Mouse (Mus musculus): ENCODE results near the gene Stx2. TPM values are rescaled to one million over a fixed set of nuclear protein-coding genes. Genes with fewer than 3 reads are reported as not detected.
"Not testable (repeated sequence)": the region's sequence is repeated elsewhere in the genome, so short reads cannot be mapped to it uniquely, and the experiment has no call there.

Gene Stx2
- total RNA-seq, 2 experiments from 2014 or later: 41.1 to 48.5 TPM

- no peak for DNase-seq (ENCODE audit: low spot score in 2 of 2)
Measured at GRCm38 (mm10) chr5:129015020-129015419, 6.6 kb upstream of the Stx2 start.

GRCm38 (mm10) chr5:129010937-129011336, 2.6 kb upstream of the Stx2 start:
- no peak for DNase-seq (ENCODE audit: low spot score in 2 of 2)

DNA sequence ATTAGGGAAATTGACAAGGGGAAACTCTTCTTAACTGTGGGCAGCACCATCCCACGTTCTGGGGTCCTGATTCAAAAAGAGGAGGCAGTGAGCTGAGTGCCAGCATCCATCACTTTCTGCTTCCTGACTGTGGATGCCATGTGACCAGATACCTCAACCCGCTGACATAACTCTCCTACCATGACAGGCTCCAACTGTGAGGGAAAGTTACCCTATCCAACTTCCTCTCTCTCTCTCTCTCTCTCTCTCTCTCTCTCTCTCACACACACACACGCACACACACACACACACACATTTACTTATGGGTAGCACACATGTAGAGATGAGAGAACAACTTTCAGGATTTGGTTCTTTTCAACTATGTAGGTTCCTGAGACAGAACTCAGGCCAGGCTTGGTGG, 1.2 kb upstream of the Stx2 start:
- DNase-seq (ENCODE audit: low spot score in 2 of 2): no peak

- DNase-seq (ENCODE audit: low spot score in 2 of 2): no peak
Measured at GRCm38 (mm10) chr5:129008008-129008407, 366 bp downstream of the Stx2 start.

GRCm38 (mm10) chr5:129007105-129007957, 1.0 kb downstream of the Stx2 start:
- DNase-seq (ENCODE audit: low spot score in 2 of 2): no peak

DNA sequence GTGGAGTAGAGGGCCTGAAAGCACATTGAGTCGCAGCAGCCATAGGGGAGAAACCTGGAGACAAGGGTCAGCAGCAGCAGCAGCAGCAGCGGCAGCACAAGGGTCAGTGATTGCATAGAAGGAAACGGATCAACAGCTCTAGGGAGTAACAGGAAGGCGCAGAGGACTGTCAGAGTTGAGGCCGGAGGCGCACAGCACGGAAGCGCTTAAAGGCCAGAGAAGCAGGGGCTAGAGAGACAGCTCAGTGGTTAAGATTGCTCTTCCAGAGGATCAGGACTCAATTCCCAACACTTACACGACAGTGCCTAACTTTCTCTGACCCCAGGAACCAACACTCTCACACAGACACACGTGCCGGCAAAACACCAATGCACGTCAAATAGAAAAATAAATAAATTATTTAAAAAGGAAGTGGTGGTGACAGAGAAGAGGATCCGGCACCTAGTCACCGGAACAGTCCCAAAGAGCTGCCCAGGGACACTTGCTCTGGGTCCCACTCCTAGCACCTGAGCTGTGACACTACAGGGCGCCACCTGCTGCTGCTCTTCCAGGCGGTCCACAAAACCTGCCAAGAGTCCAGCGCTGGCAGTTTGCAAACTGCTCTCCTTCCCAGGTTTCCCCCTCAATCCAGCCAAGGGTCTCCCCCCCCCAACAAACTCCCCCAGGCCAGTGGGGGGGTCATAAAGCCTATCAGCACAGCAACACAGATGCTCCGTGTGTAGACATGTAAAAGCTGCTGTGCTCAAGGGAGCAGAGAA, 2.2 kb downstream of the Stx2 start:
- no peak for DNase-seq (ENCODE audit: low spot score in 2 of 2)

DNA sequence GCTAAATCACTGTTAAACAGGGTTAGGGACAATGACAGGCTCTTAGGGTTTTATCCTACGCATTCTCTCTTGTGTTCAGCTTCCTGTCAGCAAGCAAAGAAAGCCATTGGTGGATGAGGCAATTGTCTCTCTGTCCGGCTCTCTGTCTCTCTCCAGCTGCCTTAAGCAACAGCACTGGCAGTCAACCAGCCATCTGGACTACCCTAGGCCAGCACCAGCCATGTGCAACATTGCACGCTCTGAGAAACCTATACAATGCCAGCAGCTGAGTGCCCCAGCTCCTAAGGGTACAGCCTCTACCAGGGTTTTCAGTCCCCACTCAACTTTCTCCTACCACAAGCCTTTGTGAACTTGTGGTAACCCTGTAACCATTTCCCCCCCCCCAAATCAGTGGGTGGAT, 3.0 kb downstream of the Stx2 start:
- no peak for DNase-seq (ENCODE audit: low spot score in 2 of 2)

DNA sequence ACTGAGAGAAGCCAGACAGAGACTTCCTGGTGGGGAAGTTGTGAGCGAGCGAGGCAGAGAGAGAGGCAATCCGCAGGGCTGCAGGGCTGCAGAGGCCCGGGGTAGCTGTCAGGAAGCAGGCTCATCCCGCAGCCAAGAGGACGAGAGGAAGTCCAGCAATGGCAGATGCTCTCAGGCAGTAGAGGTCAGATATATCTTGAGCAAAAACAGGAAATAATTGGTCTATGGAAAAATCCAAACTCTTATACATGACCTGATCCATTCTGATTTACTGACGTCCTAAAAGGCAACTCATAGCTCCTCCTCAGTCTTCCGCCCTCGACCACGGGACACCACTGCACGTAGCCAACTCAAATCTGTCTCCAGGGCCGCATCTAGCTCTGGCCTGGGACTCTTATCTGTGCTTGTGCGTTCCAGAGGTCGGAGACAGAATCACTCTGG, 5.8 kb downstream of the Stx2 start:
- no peak for DNase-seq (ENCODE audit: low spot score in 2 of 2)

DNA sequence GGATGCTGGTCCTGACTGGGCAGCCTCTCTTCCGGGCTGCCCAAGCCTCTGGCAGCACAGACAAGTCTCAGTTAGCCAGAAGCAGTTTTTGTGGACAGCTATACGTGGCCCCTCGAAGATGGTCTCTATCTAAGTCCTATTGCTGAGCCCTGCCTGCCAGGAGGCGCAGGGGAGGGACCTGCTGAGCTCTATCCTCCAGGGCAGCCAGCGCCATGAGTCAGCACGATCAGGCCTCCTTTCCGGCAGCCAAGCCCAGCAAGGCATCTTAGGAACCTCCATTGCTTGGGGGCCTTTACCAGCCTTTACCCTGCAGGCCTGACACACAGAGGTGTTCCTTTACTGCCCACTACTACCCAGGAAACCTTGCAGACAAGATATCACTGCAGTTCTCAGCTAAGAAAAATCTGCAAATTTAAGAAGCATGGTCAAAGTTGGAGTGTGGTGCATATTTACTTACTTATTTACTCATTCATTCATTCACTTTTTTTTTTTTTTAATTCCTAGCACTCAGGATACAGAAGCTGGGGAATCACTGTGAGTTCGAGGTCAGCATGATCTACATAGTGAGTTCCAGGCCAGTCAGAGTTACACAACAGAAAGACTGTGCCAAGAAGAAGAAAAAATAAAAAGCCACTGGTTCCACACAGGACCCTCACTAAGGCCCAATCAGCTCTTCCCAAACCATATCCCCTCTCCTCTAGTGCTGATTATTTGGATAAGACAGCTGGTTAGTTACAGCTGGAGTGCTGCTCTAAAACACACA, 7.5 kb downstream of the Stx2 start:
- DNase-seq (ENCODE audit: low spot score in 2 of 2): no peak

DNA sequence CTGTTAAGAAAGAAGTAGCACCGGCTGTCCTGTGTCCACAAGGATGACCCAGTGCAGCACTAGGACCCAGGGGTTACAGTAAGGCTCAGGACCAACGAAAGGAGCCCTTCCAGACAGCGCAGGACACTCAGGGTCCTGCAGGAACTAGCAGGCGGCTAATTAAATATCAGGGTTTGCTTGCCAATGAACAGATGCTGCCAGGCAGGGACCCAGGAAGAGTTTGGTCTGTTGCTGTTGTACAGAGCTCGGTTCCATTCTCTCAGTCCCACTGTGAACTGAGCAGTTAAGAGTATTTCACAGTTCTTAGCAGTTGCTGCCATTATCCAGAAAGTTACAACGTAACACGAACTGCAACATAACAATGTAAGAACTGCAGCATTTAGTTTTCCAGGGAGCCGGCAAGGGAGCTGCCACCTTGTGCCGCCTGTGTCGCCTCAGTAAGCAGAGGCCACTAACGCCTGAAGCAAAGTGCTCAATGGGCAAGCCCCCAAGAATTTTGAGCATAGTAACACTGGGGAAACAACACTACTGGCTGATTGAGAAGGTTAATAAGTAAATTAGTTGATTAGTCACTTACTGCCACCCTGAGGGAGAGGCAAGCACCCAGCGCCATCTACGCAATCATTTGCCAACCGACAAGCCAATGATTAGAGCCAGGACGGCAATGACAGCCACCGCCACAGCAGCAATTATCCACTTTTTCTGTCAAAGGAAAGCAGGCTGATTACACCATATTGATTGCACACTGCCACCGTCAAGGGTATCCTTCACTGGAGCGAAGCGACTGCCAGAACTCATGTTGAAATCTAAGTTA, 21.0 kb downstream of the Stx2 start:
- DNase-seq (ENCODE audit: low spot score in 2 of 2): no peak

GRCm38 (mm10) chr5:128985946-128986345, 22.4 kb downstream of the Stx2 start:
- DNase-seq (ENCODE audit: low spot score in 2 of 2): no peak

GRCm38 (mm10) chr5:128984536-128984935, 23.8 kb downstream of the Stx2 start:
- DNase-seq (ENCODE audit: low spot score in 2 of 2): no peak

DNA sequence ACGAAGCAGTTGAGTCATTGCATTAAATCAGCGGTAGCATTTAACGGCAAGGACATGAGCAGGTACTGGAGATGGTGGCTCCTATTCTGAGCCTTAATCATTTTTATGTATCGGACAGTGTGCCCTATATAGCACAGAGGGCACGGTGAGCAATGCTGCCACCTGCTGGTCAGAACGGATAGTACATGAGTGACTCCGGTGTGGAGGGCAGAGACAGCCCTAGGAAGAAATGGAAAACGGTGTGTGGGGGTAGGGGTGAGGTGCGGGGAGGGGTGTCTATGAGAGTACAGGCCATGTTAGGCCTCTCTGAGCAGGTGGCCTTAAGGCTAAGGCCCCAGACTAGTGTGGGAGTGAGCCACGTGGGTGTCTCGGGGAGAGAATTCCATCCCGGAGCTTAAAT, 26.8 kb downstream of the Stx2 start:
- peak in 1 of 2 experiments; percentile 47 for DNase-seq (ENCODE audit: low spot score in 2 of 2)

DNA sequence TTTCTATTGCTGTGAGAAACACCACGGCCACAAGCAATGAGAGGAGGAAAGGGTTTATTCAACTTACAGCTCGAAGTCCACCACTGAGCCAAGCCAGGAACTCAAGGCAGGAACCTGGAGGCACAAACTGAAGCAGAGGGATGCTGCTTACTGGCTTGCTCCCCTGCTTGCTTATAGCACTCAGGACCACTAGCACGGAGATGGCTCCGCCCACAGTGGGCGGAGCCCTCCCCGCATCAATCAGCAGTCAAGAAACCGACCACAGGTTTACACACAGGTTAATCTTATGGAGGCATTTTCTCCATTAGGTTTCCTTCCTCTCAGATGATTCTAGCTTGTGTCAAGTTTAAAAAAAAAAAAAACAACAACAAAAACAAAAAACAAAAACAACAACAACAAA, 27.5 kb downstream of the Stx2 start:
- DNase-seq (ENCODE audit: low spot score in 2 of 2): no peak

GRCm38 (mm10) chr5:128978957-128979356, 29.4 kb downstream of the Stx2 start:
- no peak for DNase-seq (ENCODE audit: low spot score in 2 of 2)

DNA sequence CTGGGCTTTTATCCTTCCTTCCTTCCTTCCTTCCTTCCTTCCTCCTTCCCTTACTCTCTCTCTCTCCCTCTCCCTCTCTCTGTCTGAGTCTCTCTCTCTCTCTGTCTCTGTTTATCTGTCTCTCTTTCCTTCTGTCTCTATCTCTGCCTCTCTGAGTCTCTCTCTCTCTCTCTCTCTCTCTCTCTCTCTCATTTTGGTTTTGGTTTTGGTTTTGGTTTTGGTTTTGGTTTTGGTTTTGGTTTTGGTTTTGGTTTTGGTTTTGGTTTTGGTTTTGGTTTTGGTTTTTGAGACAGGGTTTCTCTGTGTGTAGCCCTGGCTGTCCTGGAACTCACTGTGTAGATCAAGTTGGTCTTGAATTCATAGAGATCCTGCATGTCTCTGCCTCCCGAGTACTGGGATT, 30.9 kb downstream of the Stx2 start:
- not testable (repeated sequence) for DNase-seq (ENCODE audit: low spot score in 2 of 2)

- peak in 1 of 2 experiments; percentile 24 for DNase-seq (ENCODE audit: low spot score in 2 of 2)
Measured at GRCm38 (mm10) chr5:128976266-128976665, 32.1 kb downstream of the Stx2 start.

- peak in 1 of 2 experiments; percentile 44 for DNase-seq (ENCODE audit: low spot score in 2 of 2)
Measured at GRCm38 (mm10) chr5:128971298-128971697, 37.1 kb downstream of the Stx2 start.

DNA sequence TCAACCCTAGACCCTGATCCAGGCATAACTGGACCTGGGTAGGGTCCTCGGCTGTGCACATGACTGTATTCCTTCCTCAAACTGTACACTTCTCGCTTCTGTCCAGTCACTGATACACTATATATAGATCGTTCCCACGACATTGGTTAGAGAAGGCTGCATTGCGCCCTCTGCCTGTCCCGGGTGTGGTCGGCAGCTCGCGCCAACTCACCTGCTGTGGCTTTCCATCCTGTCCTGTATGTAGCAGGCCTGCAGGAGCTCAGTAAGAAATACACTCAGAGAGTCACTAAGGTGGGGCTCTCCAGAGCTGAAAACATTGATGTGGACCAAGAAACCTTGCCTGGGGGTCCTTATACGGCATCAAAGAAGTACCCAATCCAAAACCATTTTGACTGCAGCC, 37.5 kb downstream of the Stx2 start:
- DNase-seq (ENCODE audit: low spot score in 2 of 2): no peak

GRCm38 (mm10) chr5:128964353-128964752, 44.0 kb downstream of the Stx2 start:
- DNase-seq (ENCODE audit: low spot score in 2 of 2): no peak

DNA sequence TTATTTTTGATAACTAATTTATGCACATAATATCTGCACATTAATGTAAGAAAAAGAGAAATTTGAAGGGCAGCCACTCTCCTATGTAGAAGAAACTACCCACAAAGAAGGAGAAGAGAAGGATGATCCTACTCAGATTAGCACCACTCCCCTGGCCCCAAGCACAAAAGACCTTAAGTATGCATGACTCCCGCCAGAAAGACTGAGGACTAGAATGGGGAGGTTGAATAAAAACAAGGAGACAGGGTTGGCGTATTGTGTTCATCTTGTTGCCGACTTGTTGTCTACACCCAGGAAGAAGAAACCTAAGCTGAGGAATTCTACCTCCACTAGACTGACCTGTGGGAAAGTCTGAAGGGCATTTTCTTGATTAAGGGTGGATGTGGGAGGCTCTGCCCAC, 49.5 kb downstream of the Stx2 start:
- no peak for DNase-seq (ENCODE audit: low spot score in 2 of 2)
